Mouse (Mus musculus) G1E (cell line): ENCODE measurements around the gene Scn8a. TPM values are rescaled to one million over a fixed set of nuclear protein-coding genes. Genes with fewer than 3 reads are reported as not detected.

Source experiments
- ATAC-seq: 2 replicates; pipeline ENCODE4 v1.8.0; 2016; ENCODE audit warnings: mild to moderate bottlenecking; ENCODE audit not compliant: insufficient number of reproducible peaks, poor library complexity, low FRiP score, severe bottlenecking; ENCODE audit errors: extremely low read depth
- DNase-seq: peaks from one replicate; pipeline ENCODE4 v3.0.0; 2012; ENCODE audit warnings: low spot score
- H3K27me3 ChIP-seq: 2 replicates; pipeline ENCODE4 v1.6.1; 2012; ENCODE audit warnings: mild to moderate bottlenecking, low read length, inconsistent platforms; ENCODE audit not compliant: insufficient read depth
- H3K36me3 ChIP-seq: replicated peaks from 2 replicates; pipeline ENCODE3; 2012; ENCODE audit warnings: mild to moderate bottlenecking, inconsistent platforms
- H3K4me1 ChIP-seq: 2 replicates; pipeline ENCODE4 v1.6.1; 2012; ENCODE audit warnings: low read depth, low read length, inconsistent platforms, mixed read lengths; ENCODE audit not compliant: insufficient read depth
- H3K4me3 ChIP-seq: 2 replicates; pipeline ENCODE4 v1.5.1; 2012; ENCODE audit warnings: low read depth, mild to moderate bottlenecking, inconsistent platforms, low read length, moderate library complexity, mixed read lengths
- H3K9me3 ChIP-seq: replicated peaks from 2 replicates; pipeline ENCODE4 v1.6.1; 2012; ENCODE audit warnings: inconsistent platforms
- CTCF ChIP-seq: IDR thresholded peaks from 2 replicates; pipeline ENCODE4 v1.5.1; 2012; ENCODE audit warnings: low read depth, low read length, inconsistent platforms, mixed read lengths
- GATA1 ChIP-seq: IDR thresholded peaks from 2 replicates; pipeline ENCODE4 v1.6.1; 2012; ENCODE audit warnings: borderline replicate concordance, low read length, inconsistent platforms, mixed read lengths
- GATA2 ChIP-seq: IDR thresholded peaks from 2 replicates; pipeline ENCODE4 v1.6.1; 2012; ENCODE audit warnings: low read depth, low read length, inconsistent platforms, borderline replicate concordance
- POLR2AphosphoS5 ChIP-seq: IDR thresholded peaks from 2 replicates; pipeline ENCODE4 v1.6.1; 2012; ENCODE audit warnings: low read depth, low read length, inconsistent platforms; ENCODE audit not compliant: insufficient replicate concordance
- TAL1 ChIP-seq: conservative IDR thresholded peaks from 2 replicates; pipeline ENCODE4 v1.6.1; 2012; ENCODE audit warnings: low read depth, low read length, inconsistent platforms, mixed read lengths
- polyA plus RNA-seq: library from polyadenylated mRNA; stranded (reverse); fragments of >175 nt; gene quantifications from 2 replicates; pipeline ENCODE4 v1.2.3, GENCODE M21; 2012
- total RNA-seq, 2 experiments: library from RNA; stranded (forward) in 1 of 2; stranded (reverse) in 1 of 2; fragments of 200-1000 nt in 1 of 2; fragments of >200 nt in 1 of 2; fragmentation: Nextera tagmentation in 1 of 2; gene quantifications; 2 replicates each; pipeline ENCODE4 v1.2.3; 2014 to 2017

Gene Scn8a
- total and polyA plus RNA-seq, 3 experiments = 0.27 TPM; not detected in 2

DNA sequence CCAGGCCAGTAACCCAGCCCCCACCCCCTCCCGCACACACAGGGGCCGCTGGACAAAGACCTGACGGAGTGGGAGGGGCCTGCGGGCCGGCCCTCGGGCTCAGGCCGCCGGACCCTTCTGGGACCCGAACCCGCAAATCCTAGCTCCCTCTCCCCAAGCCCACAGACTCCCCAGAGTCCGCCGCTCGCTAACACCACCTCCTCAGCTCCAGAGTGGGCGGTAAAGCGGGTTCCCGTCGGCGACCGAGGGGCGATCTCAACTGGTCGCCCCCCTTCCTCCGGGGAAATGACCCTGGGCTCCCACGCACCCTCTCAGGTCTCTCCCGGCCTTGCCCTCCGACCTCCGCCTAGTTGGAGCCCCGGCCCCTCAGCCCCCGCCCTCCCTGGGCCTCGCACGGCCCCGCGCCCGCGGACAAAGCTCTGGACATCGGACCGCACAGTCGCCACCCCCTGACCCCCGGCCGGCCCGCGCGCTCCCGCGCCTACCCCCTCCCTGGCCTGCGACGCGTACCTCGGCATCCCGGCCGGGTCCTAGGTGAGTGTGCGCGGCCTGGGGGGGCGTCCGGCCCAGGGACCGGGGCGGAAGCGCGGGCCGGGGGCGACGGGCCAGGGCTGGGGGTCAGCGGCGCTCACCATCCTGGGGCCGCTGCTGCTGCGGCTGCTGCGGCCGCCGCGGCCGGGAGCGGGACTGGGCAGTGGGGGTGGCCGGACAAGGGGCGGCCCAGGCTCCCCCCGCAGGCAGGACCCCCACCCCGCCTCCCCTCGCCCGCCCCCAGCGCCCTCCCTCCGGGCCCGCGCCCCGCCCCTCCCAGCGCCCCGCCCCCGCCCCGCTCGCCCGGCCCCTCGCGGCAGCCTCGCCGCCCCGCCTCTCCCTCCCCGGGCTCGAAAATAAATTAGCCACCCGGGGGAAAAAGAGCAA lies 208.4 kb downstream of the Scn8a start, which contains the start of gene Fignl2:
Gene Fignl2, minus strand, starts transcription at position 755 of the 918 bp plus-strand sequence.
- Histone ChIP-seq H3K9me3 (peaks cover 90% of the 10 kb centered on the region), H3K4me1 (no peaks in the 10 kb centered on the region), H3K4me3 (no peak within 1 kb of the TSS; the same call in 1 of the 2 replicates), H3K27me3 (no peaks in the 10 kb centered on the region), H3K36me3 (no peaks in the 10 kb centered on the region)
- no peak for DNase-seq
- no peak for TF ChIP-seq GATA2
- no peak for TF ChIP-seq GATA1
- ATAC-seq = no peak

DNA sequence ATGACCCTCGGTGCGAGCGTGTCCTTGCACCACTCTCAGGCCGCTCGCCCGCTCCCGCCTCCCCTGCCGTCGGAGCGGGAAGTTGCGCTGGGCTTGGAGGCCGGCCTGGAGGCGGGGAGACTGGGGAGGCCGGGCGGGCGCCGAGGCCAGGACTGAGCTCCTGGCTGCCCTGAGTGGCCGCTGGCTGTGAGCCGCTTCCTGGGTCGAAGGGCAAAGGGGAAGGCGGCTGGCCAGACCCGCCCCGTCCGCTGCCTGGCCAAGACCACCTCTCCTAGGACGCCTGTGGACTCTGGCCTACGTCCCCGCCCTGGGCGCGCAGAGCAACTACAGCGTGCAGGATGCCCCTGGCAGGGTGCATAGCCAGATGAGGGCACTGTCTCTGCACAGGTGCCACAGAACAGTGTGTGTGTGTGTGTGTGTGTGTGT lies 209.1 kb downstream of the Scn8a start:
- Histone ChIP-seq H3K4me1 (no peaks in the 10 kb centered on the region), H3K4me3 (no peak overlapping the region; the same call in 1 of the 2 replicates), H3K9me3 (peaks cover 87% of the 10 kb centered on the region), H3K36me3 (no peaks in the 10 kb centered on the region), H3K27me3 (no peaks in the 10 kb centered on the region)
- no peak for ATAC-seq
- no peak for TF ChIP-seq GATA2
- no peak for DNase-seq

DNA sequence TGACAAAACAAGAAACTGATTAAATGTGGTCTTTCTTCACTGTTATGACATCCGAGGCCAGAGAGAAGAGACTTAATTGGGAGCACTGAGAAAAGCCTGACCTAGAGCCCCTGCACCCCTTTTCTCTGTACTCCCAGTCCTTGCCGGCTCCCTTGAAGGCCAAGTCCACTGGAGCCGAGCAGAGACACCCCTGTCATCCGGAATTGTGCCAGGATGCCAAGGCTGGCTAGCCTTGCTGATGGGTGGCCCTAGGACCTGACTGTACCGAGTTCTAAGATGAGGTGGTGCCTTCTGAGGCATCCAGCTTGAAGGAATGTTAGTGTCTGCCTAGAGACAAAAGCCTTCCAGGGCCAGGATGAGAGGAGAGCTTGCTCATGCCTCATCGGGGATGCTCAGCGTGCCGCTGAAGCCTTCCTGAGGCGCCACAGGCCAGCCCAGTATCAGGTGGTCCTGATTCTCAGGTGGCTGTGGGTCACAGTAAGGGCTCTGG lies 210.4 kb downstream of the Scn8a start:
- Histone ChIP-seq H3K9me3 (peaks cover 85% of the 10 kb centered on the region), H3K36me3 (no peaks in the 10 kb centered on the region), H3K27me3 (no peaks in the 10 kb centered on the region), H3K4me1 (no peaks in the 10 kb centered on the region), H3K4me3 (no peak overlapping the region; the same call in 1 of the 2 replicates)
- DNase-seq (no peak), ATAC-seq (no peak)
- TF ChIP-seq GATA2 (no peak), CTCF (no peak), GATA1 (no peak), POLR2AphosphoS5 (no peak), TAL1 (no peak)

DNA sequence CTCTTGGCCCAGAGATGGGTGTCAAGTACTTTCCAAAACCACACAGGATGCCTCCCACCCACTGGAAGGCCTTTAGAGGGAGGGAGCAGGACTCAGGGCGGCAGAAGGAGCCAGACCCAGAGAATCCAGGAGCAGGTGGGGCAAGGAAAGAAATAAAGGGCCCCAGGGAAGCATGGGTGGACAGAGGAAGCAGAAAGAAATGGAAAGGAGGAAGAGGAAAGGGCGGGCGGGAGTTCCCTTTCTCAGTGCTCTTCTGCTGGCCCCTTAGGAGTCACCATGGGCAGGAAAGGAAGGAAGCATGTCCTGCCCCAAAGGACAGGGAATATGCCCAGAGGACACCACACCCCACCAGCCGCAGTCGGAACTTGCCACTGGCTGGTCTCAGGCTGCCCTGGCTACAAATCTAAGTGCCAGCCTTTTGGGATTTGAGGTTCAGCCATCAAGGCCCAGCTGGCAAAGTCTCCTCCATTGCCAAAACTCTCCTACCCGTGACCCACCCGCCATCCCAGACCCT lies 211.4 kb downstream of the Scn8a start:
- Histone ChIP-seq H3K4me3 (no peak overlapping the region), H3K4me1 (no peaks in the 10 kb centered on the region), H3K9me3 (peaks cover 78% of the 10 kb centered on the region), H3K27me3 (no peaks in the 10 kb centered on the region), H3K36me3 (no peaks in the 10 kb centered on the region)
- ATAC-seq (no peak), DNase-seq (no peak)
- TF ChIP-seq TAL1 (no peak), POLR2AphosphoS5 (no peak), GATA1 (no peak), GATA2 (no peak)

DNA sequence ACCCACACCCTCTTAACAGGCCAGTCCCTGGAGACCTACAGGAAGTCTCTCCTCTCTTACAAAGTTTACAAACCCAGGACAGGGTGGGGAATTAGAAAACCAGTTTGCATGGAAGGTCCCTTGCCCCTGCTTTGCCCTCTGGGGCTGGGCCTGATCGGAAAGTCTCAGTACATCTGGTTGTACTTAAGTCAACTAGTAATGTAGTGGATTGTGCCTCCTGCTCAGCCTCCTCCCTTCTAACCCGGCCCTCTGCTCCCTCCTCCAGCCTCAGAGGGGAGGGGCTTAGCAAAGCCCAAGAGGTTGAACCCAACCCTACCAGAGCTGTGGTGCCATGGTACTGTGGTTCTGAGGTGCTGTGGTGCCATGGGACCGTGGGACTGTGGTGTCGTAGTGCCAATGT lies 212.6 kb downstream of the Scn8a start:
- no peaks in the 10 kb centered on the region for H3K4me1 ChIP-seq
- no peaks in the 10 kb centered on the region for H3K27me3 ChIP-seq
- H3K9me3 ChIP-seq = peaks cover 70% of the 10 kb centered on the region
- no peak for DNase-seq
- H3K4me3 ChIP-seq = no peak overlapping the region
- no peak for ATAC-seq
- TF ChIP-seq TAL1 = no peak
- TF ChIP-seq GATA1 = no peak
- no peak for TF ChIP-seq CTCF
- H3K36me3 ChIP-seq = no peaks in the 10 kb centered on the region

DNA sequence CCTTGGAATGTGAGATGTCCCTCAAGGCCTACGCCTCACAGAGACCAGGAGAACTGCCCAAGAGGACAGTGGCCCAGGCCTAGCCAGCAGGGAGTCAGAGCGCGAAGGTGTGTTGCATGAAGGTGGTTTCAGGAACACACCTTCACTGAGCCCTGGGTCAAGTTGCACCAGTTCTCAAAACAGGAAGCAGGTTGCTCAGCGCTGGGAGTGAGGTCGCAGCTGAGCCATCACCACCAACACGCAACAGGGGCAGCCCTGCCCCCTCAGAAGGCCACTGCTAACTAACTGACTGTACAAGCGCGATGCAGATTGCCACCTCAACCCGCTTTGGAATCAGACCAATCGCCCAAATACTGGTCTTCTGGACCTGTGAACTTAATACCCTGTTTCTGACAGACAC lies 214.8 kb downstream of the Scn8a start:
- H3K4me1 ChIP-seq = no peaks in the 10 kb centered on the region
- no peak overlapping the region; the same call in 1 of the 2 replicates for H3K4me3 ChIP-seq
- TF ChIP-seq POLR2AphosphoS5 = no peak
- TF ChIP-seq GATA2 = no peak
- no peak for TF ChIP-seq TAL1
- TF ChIP-seq GATA1 = no peak
- no peak for TF ChIP-seq CTCF
- DNase-seq = no peak
- H3K36me3 ChIP-seq = no peaks in the 10 kb centered on the region
- H3K9me3 ChIP-seq = peaks cover 66% of the 10 kb centered on the region
- ATAC-seq = no peak
- H3K27me3 ChIP-seq = no peaks in the 10 kb centered on the region
